In genomic region chr17:79714931-79715637, GRCm38 (mm10) we compare ENCODE assay signal across 8 mouse cellular contexts. TPM values are rescaled to one million over a fixed set of nuclear protein-coding genes. Genes with fewer than 3 reads are reported as not detected.
DNase-seq lines count a peak whose midpoint lies in the region; ATAC-seq and TF ChIP-seq lines count a peak whose summit lies in the region.

Gene Cyp1b1, minus strand, starts transcription at chr17:79715061.

- ATAC-seq in limb, embryonic 15.5 days (ENCODE audit: insufficient number of reproducible peaks, low FRiP score, low TSS enrichment, low read depth) = no peak
- ATAC-seq in stomach, embryonic 14.5 days (ENCODE audit: insufficient number of reproducible peaks, insufficient read depth, low FRiP score, low read depth) = no peak

- no peaks in the 10 kb centered on the region for H3K9me3 ChIP-seq in limb, embryonic 15.5 days
- H3K9me3 ChIP-seq in stomach, embryonic 14.5 days (ENCODE audit: control insufficient read depth, low read depth, low read length) = no peaks in the 10 kb centered on the region

- peak within 1 kb of the TSS; percentile 63 for H3K27ac ChIP-seq in testis, adult 2 months (ENCODE audit: control insufficient read depth, insufficient read depth, low read depth, low read length)
- no peak within 1 kb of the TSS for H3K27ac ChIP-seq in limb, embryonic 15.5 days
- H3K27ac ChIP-seq in stomach, embryonic 14.5 days (ENCODE audit: low read length) = no peak within 1 kb of the TSS

- no peak; the same call in 1 of the 2 replicates for TF ChIP-seq POLR2A in testis, adult 2 months (IDR thresholded peaks at IDR 0.05; ENCODE audit: control insufficient read depth, low read depth, low read length)

- peak within 1 kb of the TSS; percentile 87 for H3K4me2 ChIP-seq in limb, embryonic 15.5 days
- peak within 1 kb of the TSS; percentile 89 for H3K4me2 ChIP-seq in stomach, embryonic 14.5 days (replicated peaks; ENCODE audit: low read depth, low read length)

- under 1% methylated on average over 31 of the region's 31 CpGs for WGBS in limb, embryonic 15.5 days
- WGBS in stomach, embryonic 14.5 days = under 1% methylated on average over 31 of the region's 31 CpGs

- H3K4me1 ChIP-seq in testis, adult 2 months (ENCODE audit: control insufficient read depth, insufficient read depth, low read length) = peaks cover 13% of the 10 kb centered on the region
- peaks cover 31% of the 10 kb centered on the region for H3K4me1 ChIP-seq in limb, embryonic 15.5 days
- H3K4me1 ChIP-seq in stomach, embryonic 14.5 days (ENCODE audit: control insufficient read depth, insufficient read depth, low read length) = peaks cover 19% of the 10 kb centered on the region; the same call in 1 of the 2 replicates

- H3K4me3 ChIP-seq in testis, adult 2 months (ENCODE audit: control insufficient read depth, low read depth, low read length) = peak within 1 kb of the TSS; percentile 88
- peak within 1 kb of the TSS; percentile 42 for H3K4me3 ChIP-seq in limb, embryonic 15.5 days
- peak within 1 kb of the TSS; percentile 38 for H3K4me3 ChIP-seq in stomach, embryonic 14.5 days (ENCODE audit: low read depth, low read length)

- H3K36me3 ChIP-seq in testis, adult 2 months (ENCODE audit: control insufficient read depth, insufficient read depth, low read length) = no peaks in the 10 kb centered on the region
- no peaks in the 10 kb centered on the region for H3K36me3 ChIP-seq in limb, embryonic 15.5 days
- no peaks in the 10 kb centered on the region for H3K36me3 ChIP-seq in stomach, embryonic 14.5 days (ENCODE audit: control insufficient read depth, insufficient read depth, low read length)

- intact Hi-C loops in heart, postnatal 36 days (cut with DNase I) = loop anchor here (2.0 to 5.0 kb wide), 3 partner anchors 53 to 604 kb away; no protein-coding TSS in a partner anchor

- DNase-seq in testis, postnatal 14 days (ENCODE audit: low spot score) = no peak
- DNase-seq in embryo, embryonic 11 days = peak; percentile 54
- peak; percentile 39 to 43 for DNase-seq in heart, postnatal 36 days
- no peak for DNase-seq in frontal cortex, adult 2 months (ENCODE audit: extremely low spot score in 1 of 2, low spot score in 1 of 2)
- DNase-seq in cerebellum, postnatal 36 days = no peak

- no peak for TF ChIP-seq CTCF in testis, adult 2 months (IDR thresholded peaks at IDR 0.05; ENCODE audit: control insufficient read depth, insufficient read depth, insufficient replicate concordance, low read depth, low read length)

- H3K9ac ChIP-seq in limb, embryonic 15.5 days = no peak within 1 kb of the TSS
- H3K9ac ChIP-seq in stomach, embryonic 14.5 days (replicated peaks; ENCODE audit: low read depth, low read length) = peak within 1 kb of the TSS; percentile 30

- H3K27me3 ChIP-seq in testis, adult 2 months (ENCODE audit: control insufficient read depth, insufficient read depth, low read length) = peaks cover 3% of the 10 kb centered on the region; the same call in 1 of the 2 replicates
- peaks cover 71% of the 10 kb centered on the region for H3K27me3 ChIP-seq in limb, embryonic 15.5 days
- H3K27me3 ChIP-seq in stomach, embryonic 14.5 days (ENCODE audit: control insufficient read depth, insufficient read depth, low read length) = peaks cover 32% of the 10 kb centered on the region

RNA-seq across cellular contexts. Expression of gene Cyp1b1, which starts in this region (rescaled TPM):
- polyA plus RNA-seq in testis, adult 2 months (2012; rRNA removed) = 34.0 and 35.3 TPM in 2 replicates
- total RNA-seq in heart, postnatal 36 days (2021) = 1 to 10 TPM; 5.1 to 5.5 TPM
- 1.9 TPM in 2 replicates for polyA plus RNA-seq in limb, embryonic 15.5 days (2015; fragmentation: Nextera tagmentation; extraction: Ambion mirVana)
- 9.1 and 12.1 TPM in 2 replicates for polyA plus RNA-seq in stomach, embryonic 14.5 days (2014; fragmentation: Nextera tagmentation; extraction: Ambion mirVana)
- 5.1 and 5.2 TPM in 2 replicates for polyA plus RNA-seq in frontal cortex, adult 2 months (2012; rRNA removed)

Comparison
In these comparisons a context has a peak if more than half of its experiments do, and no peak if none do; other contexts are left out.
1. H3K4me3 ChIP-seq: peak in every context shown above with its lines; median percentile 88 in testis, adult 2 months; 42 in limb, embryonic 15.5 days; 38 in stomach, embryonic 14.5 days.
2. DNase-seq: peak in embryo, embryonic 11 days (single experiment) and heart, postnatal 36 days (2 of 2); none in testis, postnatal 14 days (single experiment), frontal cortex, adult 2 months (0 of 2) and cerebellum, postnatal 36 days (0 of 2).